Mouse (Mus musculus) activated CD4-positive, CD25-positive, alpha-beta regulatory T cell, adult 4 months (primary cell): Measurements from ENCODE around the gene Prickle2. TPM values are rescaled to one million over a fixed set of nuclear protein-coding genes. Genes with fewer than 3 reads are reported as not detected.

Source experiments
- ATAC-seq: one replicate; pipeline ENCODE4 v1.8.0; 2017
- polyA plus RNA-seq, 2 experiments: library from polyadenylated mRNA; unstranded; fragments of 100-300 nt; shearing (Covaris generic); gene quantifications; one replicate each; pipeline ENCODE4 v1.2.1; 2017

Prickle2 gene
- polyA plus RNA-seq, 2 experiments from 2014 or later = 0.17 TPM; not detected in 1

DNA sequence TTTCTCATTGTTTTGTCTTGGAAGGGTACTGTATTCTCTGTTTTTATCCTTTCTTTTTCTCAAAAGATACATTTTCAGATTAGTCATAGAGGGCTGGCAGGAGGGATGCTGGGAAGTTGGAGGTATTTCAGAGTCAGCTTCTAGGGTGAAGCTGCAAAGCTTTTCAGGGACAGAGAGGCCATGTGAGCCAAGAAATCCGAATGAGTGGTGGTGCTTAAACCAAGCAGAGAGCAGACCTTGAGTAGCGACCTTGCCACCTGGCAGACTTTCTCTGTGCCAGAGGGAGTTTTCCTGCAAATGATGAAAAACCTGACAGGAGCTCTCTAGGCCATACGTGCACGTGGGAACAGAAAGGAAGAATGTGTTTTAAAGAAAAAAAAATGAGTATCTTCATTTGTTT lies 130.7 kb downstream of the Prickle2 start:
- no peak for ATAC-seq

DNA sequence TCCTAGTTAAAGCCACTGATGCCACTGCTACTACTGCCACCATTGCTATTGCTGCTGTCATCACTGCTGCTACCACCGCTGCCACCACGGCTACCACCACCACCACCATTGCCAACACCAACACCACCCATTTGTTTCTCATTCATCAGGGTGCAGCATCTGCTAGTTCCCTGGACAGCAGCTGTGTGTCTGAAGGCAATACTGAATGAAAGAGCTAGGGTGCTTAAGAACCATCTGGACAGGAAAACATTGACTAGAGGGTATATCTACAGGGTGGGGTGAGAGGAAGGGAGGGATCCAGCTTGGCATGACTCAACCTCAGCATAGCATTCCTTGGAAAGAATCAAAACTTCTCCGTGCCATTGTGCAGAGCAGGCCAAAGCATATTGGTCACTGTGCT lies 133.8 kb downstream of the Prickle2 start:
- no peak for ATAC-seq

DNA sequence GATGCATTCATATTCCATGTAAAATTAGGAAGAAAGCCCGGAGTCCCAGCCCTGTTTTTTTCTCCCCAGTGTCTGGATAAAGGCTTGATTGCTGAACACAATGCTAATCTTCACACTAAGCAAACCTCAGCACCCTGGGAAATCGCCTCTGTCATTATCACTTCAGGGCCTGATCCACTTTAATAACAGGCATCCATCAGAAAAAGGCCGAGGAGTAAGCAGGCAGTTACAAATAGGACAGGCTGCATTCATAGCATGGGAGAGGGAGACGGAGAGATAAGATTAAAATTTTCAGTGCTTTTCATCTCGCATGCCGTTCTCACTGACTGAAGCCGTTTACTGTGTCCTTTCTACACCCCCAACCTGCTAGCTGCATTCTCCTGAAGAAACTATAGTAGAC lies 135.9 kb downstream of the Prickle2 start:
- no peak for ATAC-seq

DNA sequence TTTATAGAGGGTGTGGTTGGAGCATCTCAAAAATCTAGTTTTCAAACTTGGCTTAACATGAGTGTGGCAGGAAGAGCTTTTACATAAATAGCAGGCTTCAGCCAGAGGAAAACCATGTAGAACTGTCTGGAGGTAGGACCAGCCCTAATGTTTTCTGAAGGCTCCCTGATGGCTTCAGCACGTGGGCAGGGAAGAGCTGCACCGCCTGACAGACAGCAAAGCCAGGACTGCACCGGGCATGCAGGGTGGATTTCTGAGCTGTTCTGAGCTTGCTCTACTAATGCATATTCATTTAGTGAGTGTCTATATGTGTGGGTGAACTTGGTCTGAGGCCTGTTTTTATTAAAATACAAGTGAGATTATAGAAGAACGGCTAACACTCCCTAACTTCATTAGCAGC lies 136.7 kb downstream of the Prickle2 start:
- ATAC-seq = no peak

DNA sequence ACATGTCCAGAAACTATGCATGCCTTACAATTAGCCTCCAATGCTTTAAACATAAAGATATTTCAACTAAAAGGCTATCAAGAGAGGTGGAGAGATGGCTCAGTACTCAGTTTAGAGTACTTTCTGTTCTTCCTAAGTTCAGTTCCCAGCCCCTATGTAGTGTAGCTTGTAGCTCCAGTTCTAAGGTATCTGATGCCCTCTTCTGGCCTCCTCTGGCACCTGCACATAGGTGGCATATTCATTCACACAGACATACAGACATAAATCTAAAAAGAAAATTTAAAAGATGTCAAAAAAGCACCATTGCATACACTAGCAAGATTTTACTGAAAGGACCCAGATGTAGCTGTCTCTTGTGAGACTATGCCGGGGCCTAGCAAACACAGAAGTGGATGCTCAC lies 146.7 kb downstream of the Prickle2 start:
- no peak for ATAC-seq

DNA sequence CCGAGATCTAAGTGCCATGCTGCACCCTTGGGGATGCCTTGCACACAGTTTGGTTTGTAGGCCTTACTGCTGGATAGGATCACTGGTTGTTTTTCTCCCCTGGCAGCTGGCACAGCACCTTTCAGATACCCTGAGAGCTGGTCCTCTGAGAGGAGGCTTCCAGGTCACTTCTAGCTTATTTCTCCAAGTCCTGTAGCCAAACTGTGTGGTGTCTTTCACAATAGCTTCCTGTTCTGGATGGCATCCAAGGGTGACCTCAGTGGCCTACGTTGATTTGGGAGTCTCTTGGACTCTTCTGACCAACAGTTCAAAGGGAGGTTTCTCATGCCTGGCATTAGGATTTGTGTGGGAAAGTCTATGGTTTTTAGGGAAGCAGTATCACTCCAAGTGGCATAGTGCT lies 150.3 kb downstream of the Prickle2 start:
- ATAC-seq = no peak

DNA sequence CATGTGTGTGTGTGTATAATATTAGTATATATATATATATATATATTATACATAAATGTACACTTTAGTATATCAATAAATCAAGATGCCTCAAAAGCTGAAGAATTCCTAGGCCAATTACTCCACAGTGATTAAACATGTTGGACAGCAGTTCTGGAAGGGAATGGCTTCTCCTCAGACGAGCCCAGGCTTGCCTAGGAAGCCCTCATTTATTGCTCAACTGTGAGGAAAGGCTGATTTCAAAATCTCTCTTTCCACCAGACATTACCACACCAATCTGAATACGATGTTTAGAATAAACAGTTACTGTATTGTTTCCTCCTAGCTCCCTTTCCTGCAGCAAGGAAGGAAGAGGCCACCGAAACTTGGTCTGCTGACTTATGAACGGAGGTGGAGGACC lies 152.9 kb downstream of the Prickle2 start:
- no peak for ATAC-seq

DNA sequence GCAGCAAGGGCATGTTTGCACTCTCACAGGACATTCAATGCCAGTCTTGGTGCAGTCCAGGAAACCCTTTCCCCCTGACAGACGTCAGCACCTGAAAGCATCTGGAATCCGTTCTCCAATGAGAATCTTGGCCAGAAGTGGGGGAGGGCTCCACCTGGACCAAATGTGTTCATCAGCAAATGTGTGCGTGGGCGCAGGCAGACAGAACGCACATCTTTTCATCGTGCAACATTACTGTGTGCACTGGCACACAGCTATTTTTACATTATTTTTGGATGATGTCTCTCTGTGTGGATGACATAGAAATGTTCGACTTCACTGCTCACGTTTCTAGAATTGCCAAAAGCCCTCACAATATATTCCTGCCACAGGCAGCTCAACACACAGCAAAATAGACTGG lies 156.7 kb downstream of the Prickle2 start:
- no peak for ATAC-seq

DNA sequence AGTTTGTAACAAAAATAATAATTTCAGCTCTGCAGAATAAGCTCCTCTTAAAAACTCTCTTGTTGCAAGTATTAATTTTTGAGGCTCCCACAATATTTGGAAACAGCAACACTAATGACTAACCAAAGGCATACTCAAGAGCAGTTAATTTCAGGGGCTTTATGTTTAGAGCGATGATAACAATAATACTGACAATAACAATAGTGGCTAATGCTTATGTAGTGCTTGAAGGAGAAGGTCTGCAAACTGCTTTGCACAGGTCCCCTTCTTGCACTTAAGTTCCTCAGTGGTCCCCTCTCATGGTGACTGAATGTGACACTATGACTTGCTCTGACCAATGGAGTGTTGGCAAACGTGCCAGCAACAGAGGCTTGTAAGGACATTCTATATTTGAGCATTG lies 160.8 kb downstream of the Prickle2 start:
- no peak for ATAC-seq

DNA sequence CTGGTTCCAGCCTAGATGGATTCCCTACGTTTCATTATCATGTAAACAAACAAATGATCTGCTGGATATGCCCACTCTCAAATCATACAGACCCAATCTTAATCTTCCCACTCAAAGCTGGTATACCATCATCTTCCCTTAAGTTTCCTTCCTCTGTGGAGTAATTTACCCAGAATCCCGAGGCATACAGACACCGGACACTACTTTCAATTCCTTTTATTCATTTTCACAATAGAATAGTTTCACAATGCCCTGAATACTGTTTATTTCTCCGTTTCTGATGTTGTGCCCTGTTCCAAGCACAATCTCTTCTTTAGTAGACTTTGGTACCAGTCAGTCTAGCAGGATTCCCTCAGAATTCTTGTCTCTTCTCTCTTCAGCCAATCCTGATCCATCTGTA lies 162.1 kb downstream of the Prickle2 start:
- ATAC-seq = no peak

DNA sequence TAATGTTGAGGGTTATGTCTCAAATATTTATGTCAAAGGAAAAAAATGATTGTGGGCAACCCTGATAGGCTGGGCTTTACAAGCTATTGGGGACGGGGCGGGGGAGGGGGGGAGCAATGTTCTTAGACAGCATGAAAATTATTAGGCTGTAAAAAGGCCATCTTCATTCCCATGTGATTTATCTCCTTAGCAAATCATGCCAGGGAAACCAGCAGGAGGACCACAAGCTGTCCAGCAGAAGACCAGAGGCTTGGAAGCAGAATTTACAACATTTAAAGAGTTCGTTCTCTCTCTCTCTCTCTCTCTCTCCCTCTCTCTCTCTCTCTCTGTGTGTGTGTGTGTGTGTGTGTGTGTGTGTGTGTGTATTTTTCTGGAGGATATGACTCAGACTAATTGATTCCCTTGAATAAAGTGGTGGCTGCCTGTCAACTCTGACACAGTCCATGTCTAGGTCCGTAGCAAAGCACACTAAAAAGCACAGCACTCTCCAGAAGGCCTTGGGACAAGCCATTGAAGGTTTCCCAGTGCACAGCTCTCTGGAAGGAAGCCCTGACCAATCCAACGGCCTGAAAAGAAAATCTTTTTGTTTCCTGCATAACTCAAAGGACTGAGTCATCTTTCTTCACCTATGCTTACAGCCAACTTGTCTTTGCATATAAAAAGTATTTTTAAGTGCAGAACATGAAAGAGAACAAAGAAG lies 163.4 kb downstream of the Prickle2 start:
- no peak for ATAC-seq

DNA sequence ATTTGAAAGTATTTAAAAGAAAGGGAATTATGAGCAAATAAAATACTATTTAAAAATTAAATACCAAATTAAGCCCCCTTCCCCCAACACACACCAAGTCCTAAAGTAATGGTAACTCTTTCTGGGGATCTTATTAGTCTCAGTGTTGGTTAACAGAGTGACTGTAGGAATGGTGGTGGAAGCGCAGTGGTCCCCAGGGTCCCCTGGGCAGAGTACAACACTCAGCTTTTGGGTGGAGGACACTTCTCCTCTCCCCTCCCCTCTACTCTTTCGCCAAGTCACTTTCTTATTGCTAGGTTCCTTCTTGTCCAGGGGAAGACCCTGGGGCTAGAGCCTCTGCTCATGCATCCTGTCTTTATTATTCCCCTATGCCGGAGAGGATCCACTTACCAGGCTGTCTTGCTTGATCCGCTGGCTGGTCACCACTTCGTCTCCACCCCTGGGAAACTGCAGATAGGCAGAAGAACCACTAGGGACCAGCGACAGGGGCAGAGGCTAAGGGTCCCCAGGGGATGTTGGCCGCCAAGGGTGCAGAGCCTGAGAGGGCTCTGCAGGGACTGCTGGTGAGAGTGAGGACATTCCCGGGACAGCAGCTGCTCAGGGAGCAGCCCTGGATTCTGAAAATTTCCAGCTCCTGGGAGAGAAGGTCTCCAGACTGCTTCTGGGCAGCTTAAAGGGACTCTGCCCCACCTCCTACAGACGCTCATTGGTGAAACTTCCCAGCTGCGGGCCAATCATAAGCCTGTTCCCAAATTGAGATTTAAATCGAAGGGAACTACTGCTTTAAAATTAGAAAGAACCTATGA lies 171.5 kb downstream of the Prickle2 start:
- no peak for ATAC-seq

DNA sequence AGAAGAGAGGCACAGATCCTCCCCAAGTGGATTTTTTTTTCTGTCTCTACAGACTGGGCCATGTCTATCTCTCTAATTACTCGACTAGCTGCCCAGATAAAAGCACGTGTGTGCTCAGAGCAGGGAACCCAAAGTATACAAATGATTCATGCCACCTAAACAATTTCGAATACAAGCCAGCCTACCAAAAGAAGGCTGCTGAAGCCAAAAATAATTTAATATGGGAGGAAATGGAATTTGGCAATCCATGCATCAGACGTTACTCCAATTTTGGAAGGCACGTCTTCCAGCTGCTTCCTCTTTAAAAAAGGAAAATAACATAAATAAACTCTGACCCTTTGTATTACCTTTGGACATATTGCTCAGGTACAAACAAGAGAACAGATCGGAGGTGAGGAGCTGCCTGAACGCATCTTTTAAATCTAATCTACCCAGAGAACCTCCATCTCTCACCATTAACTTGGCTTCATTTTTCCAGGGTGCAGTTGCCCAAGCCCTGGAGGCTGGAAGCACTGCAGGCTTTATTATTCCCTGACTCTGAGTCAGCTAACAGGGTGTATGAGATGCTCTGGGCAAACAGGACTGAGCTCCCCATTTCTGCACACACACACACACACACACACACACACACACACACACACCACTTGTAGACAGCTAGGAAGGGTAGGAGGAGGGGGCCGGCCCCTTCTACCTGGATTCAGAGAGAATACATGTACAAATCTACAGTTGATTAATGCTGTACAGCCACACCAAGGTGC lies 172.5 kb downstream of the Prickle2 start:
- ATAC-seq = no peak

DNA sequence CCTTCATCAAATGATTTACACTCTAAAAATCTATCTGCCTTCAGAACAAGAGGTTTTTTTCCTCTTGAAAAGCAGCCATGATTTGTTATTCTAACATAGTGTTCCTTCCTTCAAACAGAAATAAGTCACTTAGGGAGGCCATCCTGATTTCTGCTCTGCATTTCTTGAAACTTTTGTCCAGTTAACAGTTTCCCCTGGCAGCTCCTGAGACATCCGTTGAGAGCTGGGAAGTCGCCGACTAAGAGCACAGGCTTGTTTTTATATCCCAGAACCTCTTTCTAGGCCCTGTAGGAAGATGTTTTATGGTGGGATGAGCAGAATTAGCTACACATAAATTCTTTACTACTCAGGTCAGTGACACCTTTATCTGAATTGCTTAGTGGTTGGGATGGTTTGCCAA lies 173.1 kb downstream of the Prickle2 start:
- no peak for ATAC-seq

DNA sequence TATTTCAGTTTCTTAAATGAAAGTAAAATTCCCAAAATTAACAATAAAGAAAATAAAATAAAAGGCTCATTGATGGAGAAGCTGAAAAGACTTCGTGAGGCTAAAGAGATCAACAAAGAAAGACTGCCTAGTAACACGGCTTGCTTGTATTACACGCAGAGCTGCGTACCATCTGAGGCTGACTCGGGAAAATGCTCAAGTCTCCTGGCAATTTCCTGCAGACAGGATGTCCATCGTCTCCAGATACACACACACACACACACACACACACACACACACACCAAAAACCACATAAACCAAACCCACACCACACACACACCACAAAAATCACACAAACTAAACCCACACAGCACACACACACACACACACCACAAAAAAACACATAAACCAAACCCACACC lies 173.6 kb downstream of the Prickle2 start:
- no peak for ATAC-seq

DNA sequence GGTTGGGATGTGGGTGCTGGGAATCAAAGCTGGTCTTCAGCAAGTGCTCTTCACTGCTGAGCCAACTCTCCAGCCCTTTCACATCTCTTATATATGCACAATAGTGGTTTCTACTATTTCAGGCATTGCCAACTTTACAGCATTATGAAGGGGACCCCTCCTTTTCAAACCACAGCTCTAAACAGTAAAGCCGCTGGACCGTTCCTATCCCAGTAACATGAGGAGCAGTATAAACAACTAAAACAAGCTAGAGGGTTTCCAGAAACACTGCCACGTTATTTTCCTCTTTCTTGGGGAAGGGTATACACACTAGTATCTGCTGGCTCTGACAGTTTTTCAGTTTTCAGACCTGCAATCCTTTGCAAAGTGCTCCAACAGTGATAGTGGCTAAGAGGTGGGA lies 179.7 kb downstream of the Prickle2 start:
- ATAC-seq = no peak

DNA sequence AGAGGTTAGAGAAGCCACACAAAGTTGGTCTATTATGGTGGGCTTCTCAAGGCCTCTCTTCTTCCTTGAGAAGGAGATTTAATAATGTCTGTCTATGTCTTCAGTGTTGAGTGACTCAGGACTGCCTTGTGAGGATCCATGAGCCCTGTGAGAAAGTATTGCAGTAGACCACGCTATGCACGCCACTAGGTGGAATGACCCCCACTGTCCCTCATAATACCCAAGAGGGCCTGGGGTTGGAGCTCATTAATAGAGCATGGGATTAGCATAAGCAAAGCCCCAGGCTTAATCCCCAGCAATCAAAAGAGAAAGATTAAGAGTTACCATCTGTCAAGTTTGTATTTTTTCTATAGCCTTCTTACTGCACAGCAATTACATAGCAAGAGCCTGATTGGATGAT lies 180.3 kb downstream of the Prickle2 start:
- ATAC-seq = no peak

DNA sequence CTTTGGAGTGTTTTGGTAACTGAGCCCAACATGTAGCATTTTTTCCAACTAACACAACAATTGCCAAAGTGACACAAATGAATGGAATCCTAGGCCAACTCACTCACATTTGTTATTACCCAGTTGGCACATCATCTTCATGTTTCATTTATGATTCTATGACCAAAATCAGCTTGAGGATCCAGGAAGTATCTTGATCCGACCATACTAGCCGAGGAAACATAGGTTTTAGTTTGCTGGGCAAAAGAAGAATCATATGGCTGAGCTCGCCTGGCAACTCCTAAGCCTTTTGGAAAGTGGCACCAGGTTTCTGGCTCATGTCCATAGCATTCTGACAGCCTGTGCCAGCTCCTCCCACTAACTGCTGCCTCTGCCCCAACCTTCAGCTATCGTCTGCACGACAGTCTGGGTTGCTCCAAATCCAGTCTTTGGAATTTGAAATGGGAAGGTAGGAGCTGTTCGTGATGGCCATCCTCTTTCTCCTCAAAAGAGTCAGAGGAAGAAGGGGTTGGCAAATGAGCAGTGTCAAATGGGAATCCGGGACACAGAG lies 184.4 kb downstream of the Prickle2 start:
- no peak for ATAC-seq

DNA sequence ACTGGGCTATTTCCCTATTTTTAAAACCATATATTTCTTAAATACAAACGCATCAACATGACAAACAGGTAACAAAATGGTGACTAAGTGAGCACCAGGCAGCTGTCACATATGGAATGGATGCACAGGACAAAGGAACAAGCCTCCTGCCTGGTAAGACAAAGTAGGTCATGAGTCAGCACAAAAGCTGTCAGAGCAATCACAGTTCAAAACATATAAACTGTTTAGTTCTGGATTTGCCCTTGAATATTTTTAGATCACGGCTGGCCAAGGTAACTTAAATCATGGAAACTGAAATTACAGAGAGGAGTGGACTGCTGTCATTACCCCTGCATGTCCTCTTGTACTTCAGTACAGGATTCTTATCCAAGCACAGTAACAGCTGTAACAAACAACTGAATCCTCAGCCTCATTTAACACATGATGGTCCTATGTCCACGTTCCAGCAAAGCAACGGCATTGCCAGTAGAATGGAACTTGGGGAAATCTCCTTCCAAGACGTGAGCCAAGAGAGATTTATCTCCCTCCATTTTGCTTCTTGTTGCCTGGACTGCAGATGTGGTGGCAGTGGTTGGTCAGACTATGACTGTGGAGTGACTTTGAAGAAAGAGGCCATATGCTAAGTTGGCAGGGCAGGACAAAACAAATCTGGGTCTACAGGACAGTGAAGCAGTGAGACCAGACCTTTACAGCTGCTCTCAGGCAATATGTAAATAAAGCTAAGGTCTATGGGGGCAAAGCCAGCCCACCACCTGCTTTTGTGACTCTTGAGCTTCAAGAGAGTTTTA lies 185.7 kb downstream of the Prickle2 start:
- no peak for ATAC-seq

DNA sequence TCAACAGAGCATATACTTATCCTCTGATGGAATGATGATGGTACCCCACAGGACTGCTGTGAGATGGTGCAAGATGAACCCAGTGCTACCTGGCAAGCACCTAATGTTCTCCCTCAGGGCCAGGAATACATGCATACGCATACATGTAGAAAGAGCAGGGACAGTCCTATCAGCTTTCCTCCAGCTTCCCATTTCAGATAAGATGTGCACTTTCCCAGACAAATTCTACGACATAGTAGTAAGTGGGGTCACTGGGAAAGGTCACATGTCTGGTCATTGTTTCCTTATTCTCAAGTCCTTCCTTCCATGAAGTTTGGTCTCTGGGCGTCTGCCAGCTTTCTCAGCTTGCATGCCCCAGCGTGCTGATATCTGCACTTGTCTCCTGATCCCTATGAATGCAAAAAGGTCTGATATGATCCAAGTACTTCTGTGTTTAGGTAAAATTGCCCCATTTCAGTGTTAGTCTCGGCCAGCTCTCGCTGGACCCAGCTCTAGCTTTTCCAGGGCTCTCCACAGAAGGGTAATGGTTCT lies 187.5 kb downstream of the Prickle2 start:
- ATAC-seq = no peak

DNA sequence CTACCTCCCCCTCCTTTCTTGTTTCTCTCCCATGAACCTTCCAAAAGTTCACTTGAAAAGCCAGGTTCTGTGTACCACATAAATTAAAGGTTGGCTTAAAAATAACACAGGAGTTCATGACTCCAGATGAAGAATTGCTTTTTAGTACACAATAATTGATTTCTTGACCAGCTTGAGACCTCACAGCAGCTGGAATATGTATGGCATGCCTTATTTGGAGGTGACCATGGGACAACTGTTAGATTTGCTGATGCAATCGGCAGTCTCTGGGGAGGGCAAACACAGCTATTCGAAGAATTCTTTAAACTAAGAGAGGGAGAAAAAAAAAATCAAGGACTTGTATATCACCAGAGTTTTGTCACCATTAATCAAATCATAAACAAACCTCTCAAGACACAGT lies 189.0 kb downstream of the Prickle2 start:
- no peak for ATAC-seq

DNA sequence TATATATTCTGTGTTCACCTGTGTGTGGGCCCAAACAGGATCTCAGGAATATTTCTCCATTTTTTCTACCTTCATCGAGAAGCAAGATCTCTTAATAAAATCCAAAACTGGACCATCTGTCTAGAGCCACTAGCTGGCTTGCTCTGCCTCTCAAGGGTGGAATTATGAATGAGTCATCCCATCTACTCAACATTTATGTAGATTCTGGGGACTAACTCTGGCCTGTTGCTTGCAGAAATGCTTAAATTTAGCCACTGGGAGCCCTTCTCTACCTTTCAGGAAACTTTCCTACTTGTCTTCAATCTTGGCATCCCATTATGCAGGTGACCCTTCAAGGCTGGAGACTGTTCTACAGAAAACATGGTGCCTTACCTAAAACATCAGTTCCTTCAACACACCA lies 194.0 kb downstream of the Prickle2 start:
- ATAC-seq = no peak
